Mouse (Mus musculus) liver, embryonic 11.5 days (tissue): ENCODE results near the gene Map3k11. TPM values are rescaled to one million over a fixed set of nuclear protein-coding genes. Genes with fewer than 3 reads are reported as not detected.

Experiments
- ATAC-seq: fragments of 200-750 bp; cut with Nextera tagmentation; replicated peaks from 2 replicates; pipeline ENCODE4 v1.8.0; 2017; ENCODE audit warnings: moderate number of reproducible peaks, mild to moderate bottlenecking, moderate TSS enrichment, moderate library complexity; ENCODE audit not compliant: low FRiP score
- DNase-seq: peaks from one replicate; pipeline ENCODE4 v3.0.0-alpha.2; 2017; ENCODE audit warnings: low spot score
- H3K27ac ChIP-seq: fragments of 300-500 bp; sonication (generic); 2 replicates; pipeline ENCODE4 v1.5.1; 2014; ENCODE audit warnings: mild to moderate bottlenecking, low read depth, low read length, control low read depth
- H3K27me3 ChIP-seq: fragments of 300-500 bp; sonication (generic); replicated peaks from 2 replicates; pipeline ENCODE4 v1.6.1; 2014; ENCODE audit warnings: low read length, mixed read lengths; ENCODE audit not compliant: control insufficient read depth, insufficient read depth
- H3K36me3 ChIP-seq: fragments of 300-500 bp; sonication (generic); 2 replicates; pipeline ENCODE4 v1.6.1; 2014; ENCODE audit warnings: mild to moderate bottlenecking, low read length, moderate library complexity, mixed read lengths; ENCODE audit not compliant: control insufficient read depth, insufficient read depth
- H3K4me1 ChIP-seq: fragments of 300-500 bp; sonication (generic); replicated peaks from 2 replicates; pipeline ENCODE4 v1.6.1; 2014; ENCODE audit warnings: low read length, mixed read lengths; ENCODE audit not compliant: control insufficient read depth, insufficient read depth
- H3K4me2 ChIP-seq: fragments of 300-500 bp; sonication (generic); 2 replicates; pipeline ENCODE4 v1.6.1; 2014; ENCODE audit warnings: mild to moderate bottlenecking, control low read depth, moderate library complexity
- H3K4me3 ChIP-seq: fragments of 300-500 bp; sonication (generic); 2 replicates; pipeline ENCODE4 v1.5.1; 2014; ENCODE audit warnings: low read depth, low read length, control low read depth
- H3K9ac ChIP-seq: fragments of 300-500 bp; sonication (generic); 2 replicates; pipeline ENCODE4 v1.6.1; 2014; ENCODE audit warnings: low read depth, low read length, control low read depth
- H3K9me3 ChIP-seq: fragments of 300-500 bp; sonication (generic); 2 replicates; pipeline ENCODE4 v1.6.1; 2016; ENCODE audit warnings: low read length, inconsistent platforms, mixed read lengths; ENCODE audit not compliant: control insufficient read depth
- WGBS: fragments of 180-500 bp; shearing (Covaris S2); extraction: QIAGEN DNeasy Blood & Tissue Kit; methylation state at CpG from one replicate; pipeline ENCODE4 v1.1.7; 2014; 5-methylcytosine and 5-hydroxymethylcytosine counted together
- microRNA-seq: library from miRNA; unstranded; fragments of <30 nt; microRNA quantifications from one replicate; pipeline ENCODE4, GENCODE M21; 2017; ENCODE audit warnings: borderline number of aligned reads
- polyA plus RNA-seq: library from polyadenylated mRNA; unstranded; fragments of >200 nt; fragmentation: Nextera tagmentation; extraction: Ambion mirVana; gene quantifications from 2 replicates; pipeline ENCODE4 v1.2.1, GENCODE M21; 2014

Gene Map3k11
- polyA plus RNA-seq, 1 experiment from 2014 or later, result 28.1 TPM

DNA sequence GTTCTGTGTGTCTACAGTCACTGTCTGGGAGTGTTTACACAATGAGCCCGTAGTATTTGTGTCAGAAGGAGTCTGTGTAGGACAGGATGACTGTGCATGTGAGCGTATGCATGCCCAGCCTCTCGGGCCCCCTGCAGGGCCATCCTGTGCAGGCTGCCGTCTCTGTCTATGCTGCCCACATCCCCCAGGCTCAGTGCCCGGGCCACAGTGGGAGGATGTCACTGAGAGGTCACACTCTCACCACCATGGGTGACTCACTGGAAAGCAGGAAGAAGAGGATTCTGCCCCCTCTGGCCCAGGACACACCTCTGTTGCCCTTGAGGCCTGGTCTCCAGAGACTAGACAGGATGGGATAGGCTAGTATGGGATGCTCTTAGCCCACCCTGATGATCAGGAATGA lies 55.0 kb downstream of the Map3k11 start:
- H3K27me3 ChIP-seq, result peaks cover 97% of the 10 kb centered on the region
- H3K4me3 ChIP-seq, result no peak overlapping the region
- WGBS, result 56% methylated on average over 5 of the region's 5 CpGs
- no peaks in the 10 kb centered on the region for H3K36me3 ChIP-seq
- H3K4me2 ChIP-seq, result no peak overlapping the region
- H3K9ac ChIP-seq, result no peak overlapping the region
- DNase-seq, result no peak
- H3K9me3 ChIP-seq, result no peaks in the 10 kb centered on the region
- peaks cover 26% of the 10 kb centered on the region for H3K4me1 ChIP-seq
- H3K27ac ChIP-seq, result no peak overlapping the region
- no peak for ATAC-seq

DNA sequence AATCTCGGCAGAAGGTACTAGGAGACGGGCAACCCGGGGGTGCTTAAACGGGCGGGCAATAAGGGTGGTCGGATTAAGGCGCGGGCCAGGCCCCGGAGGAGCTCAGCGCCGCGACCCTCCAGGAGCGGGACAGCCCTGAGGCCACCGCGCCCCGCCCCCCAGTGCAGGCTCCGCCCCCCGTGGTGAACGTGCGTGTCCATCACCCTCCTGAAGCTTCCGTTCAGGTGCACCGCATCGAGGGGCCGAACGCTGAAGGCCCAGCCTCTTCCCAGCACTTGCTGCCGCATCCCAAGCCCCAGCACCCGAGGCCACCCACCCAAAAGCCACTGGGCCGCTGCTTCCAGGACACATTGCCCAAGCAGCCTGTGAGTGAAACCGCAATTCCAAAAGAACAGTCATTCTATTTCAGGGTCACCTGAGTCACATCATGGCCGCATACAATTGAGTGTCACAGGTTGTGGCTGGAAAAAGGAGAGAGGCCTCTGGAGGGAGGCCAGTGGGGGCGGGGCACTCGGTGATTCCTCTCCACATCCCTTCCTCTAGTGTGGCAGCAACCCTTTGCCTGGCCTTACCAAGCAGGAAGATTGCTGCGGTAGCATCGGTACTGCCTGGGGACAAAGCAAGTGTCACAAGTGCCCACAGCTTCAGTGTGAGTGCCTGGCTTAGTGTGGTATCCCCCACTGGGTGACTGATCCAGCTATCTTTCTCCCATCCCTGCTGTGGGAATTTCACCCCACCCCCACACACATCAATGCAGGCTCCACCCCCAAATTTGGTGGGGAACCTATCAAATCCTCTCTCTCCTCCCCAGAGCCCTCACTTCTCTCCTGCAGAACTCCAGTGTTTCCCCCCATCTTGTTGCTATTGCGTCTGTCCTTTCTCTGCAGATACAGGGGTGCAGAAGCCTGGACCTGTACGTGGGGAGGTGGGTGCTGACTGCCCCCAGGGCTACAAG lies 57.5 kb downstream of the Map3k11 start:
- Histone ChIP-seq H3K4me3 (peak overlapping the region; percentile 23; the same call in 1 of the 2 replicates), H3K36me3 (no peaks in the 10 kb centered on the region), H3K9ac (peak overlapping the region; percentile 28; the same call in 1 of the 2 replicates), H3K27me3 (peaks cover 99% of the 10 kb centered on the region), H3K4me2 (peak overlapping the region; percentile 55), H3K9me3 (no peaks in the 10 kb centered on the region), H3K27ac (peak overlapping the region; percentile 32; the same call in 1 of the 2 replicates), H3K4me1 (peaks cover 25% of the 10 kb centered on the region)
- 4% methylated on average over 36 of the region's 36 CpGs for WGBS
- DNase-seq, result no peak
- ATAC-seq, result no peak

DNA sequence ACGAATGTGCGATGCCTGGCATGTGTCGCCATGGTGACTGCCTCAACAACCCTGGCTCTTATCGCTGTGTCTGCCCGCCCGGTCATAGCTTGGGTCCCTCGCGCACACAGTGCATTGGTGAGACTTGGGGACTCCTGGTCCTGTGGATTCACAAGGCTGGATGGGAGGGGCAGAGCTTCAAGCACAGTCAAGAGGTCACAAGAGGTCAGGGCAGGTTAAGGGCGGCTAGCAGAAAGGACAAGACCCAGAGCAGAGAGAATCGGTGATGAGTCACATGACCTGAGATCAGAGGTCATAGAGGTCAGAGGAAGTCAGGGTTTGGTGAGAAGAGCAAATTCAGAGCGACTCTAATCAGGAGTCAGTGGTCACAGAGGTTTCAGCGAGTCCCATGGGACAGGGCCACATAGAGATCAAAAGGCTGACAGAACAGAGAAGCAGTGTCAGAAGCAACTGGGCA lies 58.4 kb downstream of the Map3k11 start:
- H3K27me3 ChIP-seq, result peaks cover 99% of the 10 kb centered on the region
- H3K27ac ChIP-seq, result peak overlapping the region; percentile 32; the same call in 1 of the 2 replicates
- ATAC-seq (0 out of 2 replicates have a peak, but pooled peaks have one; percentile 33), DNase-seq (no peak)
- no peaks in the 10 kb centered on the region for H3K36me3 ChIP-seq
- H3K4me1 ChIP-seq, result peaks cover 33% of the 10 kb centered on the region
- no peak overlapping the region for H3K9ac ChIP-seq
- H3K4me2 ChIP-seq, result peak overlapping the region; percentile 38
- H3K9me3 ChIP-seq, result no peaks in the 10 kb centered on the region
- no peak overlapping the region for H3K4me3 ChIP-seq
- WGBS, result 27% methylated on average over 12 of the region's 12 CpGs

DNA sequence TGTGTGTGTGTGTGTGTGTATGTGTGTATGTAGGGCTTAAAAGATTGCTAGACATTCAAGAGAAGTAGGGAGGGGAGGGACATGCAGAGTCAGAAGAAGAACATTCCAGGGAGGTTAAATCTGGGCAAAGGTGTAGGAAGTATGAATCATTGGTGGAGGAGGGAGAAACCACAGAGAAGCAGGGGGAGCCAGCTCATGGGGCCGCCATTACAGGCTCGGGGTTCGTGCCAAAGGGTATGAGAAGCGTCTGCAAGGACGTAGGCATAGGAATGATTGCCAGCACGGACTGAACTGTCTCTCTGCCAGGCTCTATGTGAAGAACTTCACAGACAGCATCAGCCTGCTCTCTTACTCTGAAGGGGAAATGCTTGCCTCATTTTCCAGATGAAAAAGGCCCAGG lies 60.9 kb downstream of the Map3k11 start:
- no peaks in the 10 kb centered on the region for H3K9me3 ChIP-seq
- H3K27me3 ChIP-seq, result peaks cover 89% of the 10 kb centered on the region
- 67% methylated on average over 6 of the region's 6 CpGs for WGBS
- H3K9ac ChIP-seq, result no peak overlapping the region
- peaks cover 29% of the 10 kb centered on the region for H3K4me1 ChIP-seq
- no peak overlapping the region for H3K4me3 ChIP-seq
- DNase-seq (no peak), ATAC-seq (no peak)
- no peak overlapping the region for H3K4me2 ChIP-seq
- H3K27ac ChIP-seq, result no peak overlapping the region
- H3K36me3 ChIP-seq, result no peaks in the 10 kb centered on the region

DNA sequence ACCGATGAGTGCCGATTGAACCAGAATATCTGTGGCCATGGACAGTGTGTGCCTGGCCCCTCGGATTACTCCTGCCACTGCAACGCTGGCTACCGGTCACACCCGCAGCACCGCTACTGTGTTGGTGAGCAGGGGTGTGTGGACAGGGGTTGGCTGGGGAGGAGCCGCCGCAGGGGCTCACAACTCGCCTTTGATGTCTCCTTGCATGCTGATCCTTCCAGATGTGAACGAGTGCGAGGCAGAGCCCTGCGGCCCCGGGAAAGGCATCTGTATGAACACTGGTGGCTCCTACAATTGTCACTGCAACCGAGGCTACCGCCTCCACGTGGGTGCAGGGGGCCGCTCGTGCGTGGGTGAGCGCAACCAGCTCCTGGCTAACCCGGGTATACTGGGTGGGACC lies 62.4 kb downstream of the Map3k11 start:
- no peak overlapping the region; the same call in 1 of the 2 replicates for H3K4me2 ChIP-seq
- no peak for DNase-seq

DNA sequence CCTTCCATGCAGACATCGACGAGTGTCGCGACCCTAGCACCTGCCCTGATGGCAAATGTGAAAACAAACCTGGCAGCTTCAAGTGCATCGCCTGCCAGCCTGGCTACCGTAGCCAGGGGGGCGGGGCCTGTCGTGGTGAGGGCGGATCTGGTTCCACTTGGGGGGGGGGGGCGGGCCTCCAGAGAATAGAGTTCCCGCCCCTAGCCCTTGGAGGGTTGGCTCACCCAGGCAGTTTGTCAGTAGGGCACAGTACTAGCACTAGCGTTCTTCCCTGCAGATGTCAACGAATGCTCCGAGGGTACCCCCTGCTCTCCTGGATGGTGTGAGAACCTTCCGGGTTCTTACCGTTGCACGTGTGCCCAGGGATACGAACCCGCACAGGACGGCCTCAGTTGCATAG lies 63.2 kb downstream of the Map3k11 start:
- peak overlapping the region; percentile 43 for H3K4me2 ChIP-seq
- no peak overlapping the region for H3K9ac ChIP-seq
- H3K27me3 ChIP-seq, result peaks cover 87% of the 10 kb centered on the region
- DNase-seq (no peak), ATAC-seq (peak; percentile 41)
- H3K9me3 ChIP-seq, result no peaks in the 10 kb centered on the region
- 10% methylated on average over 20 of the region's 20 CpGs for WGBS
- no peaks in the 10 kb centered on the region for H3K36me3 ChIP-seq
- peak overlapping the region; percentile 24 for H3K4me3 ChIP-seq
- peaks cover 18% of the 10 kb centered on the region for H3K4me1 ChIP-seq
- H3K27ac ChIP-seq, result no peak overlapping the region

More for the DNA sequence above, 62.4 kb downstream of the Map3k11 start:
- Histone ChIP-seq H3K4me3 (peak overlapping the region; percentile 11; the same call in 1 of the 2 replicates), H3K9me3 (no peaks in the 10 kb centered on the region), H3K9ac (no peak overlapping the region), H3K36me3 (no peaks in the 10 kb centered on the region), H3K4me1 (peaks cover 22% of the 10 kb centered on the region), H3K27me3 (peaks cover 87% of the 10 kb centered on the region), H3K27ac (no peak overlapping the region)
- no peak for ATAC-seq
- WGBS, result 9% methylated on average over 22 of the region's 22 CpGs

Small RNA genes lying within 50 kb of the gene (microRNA-seq; reads per million reads assigned to microRNA genes)
- gene Mir6987, result not detected

Other genes with a start within 250 kb of the Map3k11 start
- 0.52 and 0.59 TPM in 2 replicates for gene Fosl1, start 241.2 kb upstream of the Map3k11 start, polyA plus RNA-seq
- gene Ccdc85b, start 230.8 kb upstream of the Map3k11 start, polyA plus RNA-seq, result 5.8 and 6.3 TPM in 2 replicates
- gene Fibp, start 228.1 kb upstream of the Map3k11 start, polyA plus RNA-seq, result 60.9 and 66.7 TPM in 2 replicates
- 0.39 and 0.52 TPM in 2 replicates for gene Ctsw, start 220.2 kb upstream of the Map3k11 start, polyA plus RNA-seq
- gene Efemp2, start 214.8 kb upstream of the Map3k11 start, polyA plus RNA-seq, result 47.8 and 55.3 TPM in 2 replicates
- 28.3 and 33.8 TPM in 2 replicates for gene Mus81, start 200.3 kb upstream of the Map3k11 start, polyA plus RNA-seq
- gene Cfl1, start 198.3 kb upstream of the Map3k11 start, polyA plus RNA-seq, result 2,498 and 2,516 TPM in 2 replicates
- not detected in 2 replicates for gene 1700020D05Rik, start 185.0 kb upstream of the Map3k11 start, polyA plus RNA-seq
- gene Snx32, start 178.2 kb upstream of the Map3k11 start, polyA plus RNA-seq, result 7.0 and 8.3 TPM in 2 replicates
- gene Ovol1, start 128.1 kb upstream of the Map3k11 start, polyA plus RNA-seq, result 0.22 TPM in 1 of 2 replicates, not detected in the other
- 3.6 and 3.8 TPM in 2 replicates for gene Ap5b1, start 120.7 kb upstream of the Map3k11 start, polyA plus RNA-seq
- gene Rnaseh2c, start 86.9 kb upstream of the Map3k11 start, polyA plus RNA-seq, result 175 and 189 TPM in 2 replicates
- gene Kat5, start 78.5 kb upstream of the Map3k11 start, polyA plus RNA-seq, result 24.0 and 28.0 TPM in 2 replicates
- gene Rela, start 51.3 kb upstream of the Map3k11 start, polyA plus RNA-seq, result 57.1 and 57.7 TPM in 2 replicates
- gene Sipa1, start 25.0 kb upstream of the Map3k11 start, polyA plus RNA-seq, result 32.3 and 34.8 TPM in 2 replicates
- 22.5 and 25.0 TPM in 2 replicates for gene Pcnx3, start 166 bp downstream of the Map3k11 start, polyA plus RNA-seq
- 0.14 TPM in 1 of 2 replicates, not detected in the other for gene Kcnk7, start 15.6 kb downstream of the Map3k11 start, polyA plus RNA-seq
- gene Ehbp1l1, start 37.6 kb downstream of the Map3k11 start, polyA plus RNA-seq, result 64.9 and 67.1 TPM in 2 replicates
- gene Fam89b, start 40.9 kb downstream of the Map3k11 start, polyA plus RNA-seq, result 47.5 and 49.8 TPM in 2 replicates
- gene Ltbp3, start 52.2 kb downstream of the Map3k11 start, polyA plus RNA-seq, result 4.1 and 4.6 TPM in 2 replicates
- gene Scyl1, start 82.7 kb downstream of the Map3k11 start, polyA plus RNA-seq, result 57.1 and 58.6 TPM in 2 replicates
- gene Frmd8, start 186.5 kb downstream of the Map3k11 start, polyA plus RNA-seq, result 26.8 and 27.9 TPM in 2 replicates
- gene Slc25a45, start 189.1 kb downstream of the Map3k11 start, polyA plus RNA-seq, result 7.5 and 8.2 TPM in 2 replicates
- gene Tigd3, start 205.4 kb downstream of the Map3k11 start, polyA plus RNA-seq, result 3.9 and 4.2 TPM in 2 replicates
- gene Dpf2, start 224.3 kb downstream of the Map3k11 start, polyA plus RNA-seq, result 119 and 127 TPM in 2 replicates
- gene Cdc42ep2, start 236.1 kb downstream of the Map3k11 start, polyA plus RNA-seq, result 5.1 TPM in 2 replicates